Mouse (Mus musculus): ENCODE measurements around the gene Pou2f3. TPM values are rescaled to one million over a fixed set of nuclear protein-coding genes. Genes with fewer than 3 reads are reported as not detected.

The Pou2f3 gene
- polyA plus RNA-seq, 2 experiments, result not detected

DNA sequence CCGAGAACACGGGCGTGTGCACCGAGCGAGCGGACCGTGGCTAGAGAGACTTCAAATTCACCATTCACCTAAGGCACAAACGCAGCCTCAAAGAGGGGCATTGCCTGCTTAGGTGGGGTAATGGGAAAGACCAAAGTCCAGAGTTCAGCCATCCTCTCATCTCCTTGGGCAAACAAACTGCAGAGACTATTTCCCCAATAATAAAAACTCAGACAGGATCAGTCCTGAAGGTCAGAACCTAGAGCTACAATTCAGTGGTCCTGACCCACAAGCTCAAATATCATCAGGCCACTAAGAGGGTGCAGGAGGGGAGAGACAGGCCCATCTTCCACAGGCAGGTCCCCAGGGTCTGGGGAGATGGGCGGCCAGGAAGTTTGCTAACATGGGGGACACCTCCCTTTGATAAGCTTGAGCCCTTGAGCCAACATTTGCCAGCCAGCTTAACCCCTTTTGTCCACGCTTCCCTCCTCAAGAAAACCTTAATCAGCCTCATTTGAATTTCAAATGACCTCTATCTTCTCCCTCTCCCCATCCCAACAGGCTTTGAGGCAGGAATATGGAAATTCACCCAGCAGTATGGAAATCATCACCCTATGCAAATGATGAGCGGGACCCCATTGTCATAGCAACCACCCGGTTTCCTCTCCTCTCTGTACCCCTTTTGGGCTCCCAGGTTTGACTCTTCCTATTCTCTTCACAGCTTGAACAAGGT lies 21.7 kb downstream of the Pou2f3 start:
- no peaks in the 10 kb centered on the region; the same call in 1 of the 2 replicates for H3K27me3 ChIP-seq (ENCODE audit: control insufficient read depth, insufficient read depth, low read length)
- H3K36me3 ChIP-seq (replicated peaks; ENCODE audit: control insufficient read depth, insufficient read depth, low read depth), result no peaks in the 10 kb centered on the region
- no peak overlapping the region for H3K27ac ChIP-seq
- H3K4me1 ChIP-seq (replicated peaks; ENCODE audit: control insufficient read depth in 2 of 2, insufficient read depth in 2 of 2, low read length in 1 of 2), result no peaks in the 10 kb centered on the region
- DNase-seq (ENCODE audit: low read depth in 3 of 3, low spot score in 3 of 3), result no peak
- H3K4me3 ChIP-seq (ENCODE audit: insufficient read depth in 1 of 2, low read depth in 2 of 2, low read length in 2 of 2), result no peak overlapping the region
- no peak for TF ChIP-seq CTCF (IDR thresholded peaks at IDR 0.05; ENCODE audit: low read depth)
- TF ChIP-seq EP300 (IDR thresholded peaks at IDR 0.05; ENCODE audit: low read depth), result no peak
- no peak overlapping the region for H3K9ac ChIP-seq (replicated peaks)
- 62% methylated on average over 12 of the region's 12 CpGs for WGBS (ENCODE audit: insufficient replicate concordance)
- no peak overlapping the region for H3K4me2 ChIP-seq (ENCODE audit: low read depth)
- H3K9me3 ChIP-seq (ENCODE audit: control insufficient read depth, low read length), result no peaks in the 10 kb centered on the region
- no peak for ATAC-seq (ENCODE audit: insufficient read depth)

DNA sequence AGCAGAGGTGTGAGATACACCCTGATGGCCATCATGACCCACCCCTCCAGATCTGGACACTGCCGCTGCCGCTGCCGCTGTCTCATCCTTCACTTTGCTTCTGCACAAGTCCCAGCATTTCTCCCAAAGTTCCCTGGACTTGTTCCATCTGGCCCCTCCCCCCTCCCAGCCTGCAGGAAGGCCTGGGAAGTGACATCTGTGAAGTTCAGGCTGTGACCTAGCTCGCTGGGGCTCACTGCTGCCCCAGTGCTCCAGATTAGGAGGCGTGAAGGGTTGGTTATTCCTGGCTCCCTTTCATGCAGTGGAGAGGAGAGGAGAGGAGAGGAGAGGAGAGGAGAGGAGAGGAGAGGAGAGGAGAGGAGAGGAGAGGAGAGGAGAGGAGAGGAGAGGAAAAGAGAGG lies 30.6 kb downstream of the Pou2f3 start:
- no peaks in the 10 kb centered on the region for H3K36me3 ChIP-seq (replicated peaks; ENCODE audit: control insufficient read depth, insufficient read depth, low read depth)

DNA sequence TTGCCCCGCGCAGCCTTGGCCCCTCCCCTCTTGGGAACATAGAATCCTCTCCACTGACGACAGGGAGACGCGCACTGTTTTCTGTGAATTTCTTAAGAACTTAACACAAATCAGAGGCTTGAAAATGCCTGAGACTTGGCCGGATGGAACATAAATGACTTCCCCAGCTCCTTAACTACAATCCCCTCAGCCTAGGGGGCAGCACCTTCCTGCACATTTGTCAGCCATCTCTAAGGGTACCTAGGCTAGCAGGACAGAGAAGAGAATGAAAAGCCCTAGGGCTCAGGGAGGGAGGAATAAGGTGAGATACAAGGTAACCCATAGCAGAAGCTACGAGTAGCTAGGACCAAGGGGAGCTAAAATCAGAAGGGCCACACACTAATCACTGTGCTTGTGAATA lies 32.0 kb downstream of the Pou2f3 start:
- 49% methylated on average over 7 of the region's 7 CpGs for WGBS (ENCODE audit: insufficient replicate concordance)
- H3K27me3 ChIP-seq (ENCODE audit: control insufficient read depth, insufficient read depth, low read length), result no peaks in the 10 kb centered on the region
- H3K27ac ChIP-seq, result no peak overlapping the region
- no peak overlapping the region for H3K9ac ChIP-seq (replicated peaks)
- no peak for TF ChIP-seq CTCF (IDR thresholded peaks at IDR 0.05; ENCODE audit: low read depth)
- H3K4me2 ChIP-seq (ENCODE audit: low read depth), result no peak overlapping the region
- no peaks in the 10 kb centered on the region for H3K36me3 ChIP-seq (replicated peaks; ENCODE audit: control insufficient read depth, insufficient read depth, low read depth)
- H3K9me3 ChIP-seq (ENCODE audit: control insufficient read depth, low read length), result no peaks in the 10 kb centered on the region
- H3K4me1 ChIP-seq (replicated peaks; ENCODE audit: control insufficient read depth in 2 of 2, insufficient read depth in 2 of 2, low read length in 1 of 2), result no peaks in the 10 kb centered on the region
- H3K4me3 ChIP-seq (ENCODE audit: insufficient read depth in 1 of 2, low read depth in 2 of 2, low read length in 2 of 2), result no peak overlapping the region
- DNase-seq (ENCODE audit: low read depth in 3 of 3, low spot score in 3 of 3), result no peak
- ATAC-seq (ENCODE audit: insufficient read depth), result no peak

More for the DNA sequence above, 30.6 kb downstream of the Pou2f3 start:
- no peak for ATAC-seq (ENCODE audit: insufficient read depth)
- 51% methylated on average over 5 of the region's 5 CpGs for WGBS (ENCODE audit: insufficient replicate concordance)
- no peaks in the 10 kb centered on the region for H3K9me3 ChIP-seq (ENCODE audit: control insufficient read depth, low read length)
- no peaks in the 10 kb centered on the region for H3K27me3 ChIP-seq (ENCODE audit: control insufficient read depth, insufficient read depth, low read length)
- no peak overlapping the region for H3K4me3 ChIP-seq (ENCODE audit: insufficient read depth in 1 of 2, low read depth in 2 of 2, low read length in 2 of 2)
- no peak overlapping the region for H3K4me2 ChIP-seq (ENCODE audit: low read depth)
- no peak overlapping the region for H3K27ac ChIP-seq
- no peak for DNase-seq (ENCODE audit: low read depth in 3 of 3, low spot score in 3 of 3)
- H3K4me1 ChIP-seq (replicated peaks; ENCODE audit: control insufficient read depth in 2 of 2, insufficient read depth in 2 of 2, low read length in 1 of 2), result no peaks in the 10 kb centered on the region
- no peak overlapping the region for H3K9ac ChIP-seq (replicated peaks)
- TF ChIP-seq CTCF (IDR thresholded peaks at IDR 0.05; ENCODE audit: low read depth), result no peak
- no peak for TF ChIP-seq EP300 (IDR thresholded peaks at IDR 0.05; ENCODE audit: low read depth)

DNA sequence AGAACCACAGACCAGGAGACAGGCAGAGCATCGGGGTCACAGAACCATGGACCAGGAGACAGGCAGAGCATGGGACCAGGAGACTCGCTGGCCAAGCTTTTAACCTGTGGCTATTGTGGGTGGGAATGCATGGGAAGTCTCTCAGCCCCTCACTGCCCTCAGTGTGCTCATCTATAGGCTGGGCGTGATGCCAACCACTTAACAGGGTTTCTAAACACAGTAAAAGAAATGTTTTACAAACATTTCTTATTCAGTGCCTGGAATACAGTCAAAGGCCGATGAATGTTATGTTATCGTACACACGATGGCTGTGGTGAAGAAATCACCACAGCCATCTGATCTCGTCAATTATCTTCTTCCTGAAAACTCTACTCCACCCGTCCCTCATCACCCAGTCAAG lies 43.1 kb downstream of the Pou2f3 start:
- no peaks in the 10 kb centered on the region for H3K9me3 ChIP-seq (ENCODE audit: control insufficient read depth, low read length)
- no peak overlapping the region for H3K4me2 ChIP-seq (ENCODE audit: low read depth)
- DNase-seq (ENCODE audit: low read depth in 3 of 3, low spot score in 3 of 3) (no peak), ATAC-seq (ENCODE audit: insufficient read depth) (no peak)
- H3K4me3 ChIP-seq (ENCODE audit: insufficient read depth in 1 of 2, low read depth in 2 of 2, low read length in 2 of 2), result no peak overlapping the region
- whole genome bisulfite sequencing (ENCODE audit: insufficient replicate concordance), result 54% methylated on average over 8 of the region's 8 CpGs
- TF ChIP-seq CTCF (IDR thresholded peaks at IDR 0.05; ENCODE audit: low read depth) (no peak), EP300 (IDR thresholded peaks at IDR 0.05; ENCODE audit: low read depth) (no peak)
- H3K27me3 ChIP-seq (ENCODE audit: control insufficient read depth, insufficient read depth, low read length), result no peaks in the 10 kb centered on the region
- H3K9ac ChIP-seq (replicated peaks), result no peak overlapping the region
- no peaks in the 10 kb centered on the region for H3K4me1 ChIP-seq (replicated peaks; ENCODE audit: control insufficient read depth in 2 of 2, insufficient read depth in 2 of 2, low read length in 1 of 2)
- no peak overlapping the region for H3K27ac ChIP-seq
- H3K36me3 ChIP-seq (replicated peaks; ENCODE audit: control insufficient read depth, insufficient read depth, low read depth), result no peaks in the 10 kb centered on the region

DNA sequence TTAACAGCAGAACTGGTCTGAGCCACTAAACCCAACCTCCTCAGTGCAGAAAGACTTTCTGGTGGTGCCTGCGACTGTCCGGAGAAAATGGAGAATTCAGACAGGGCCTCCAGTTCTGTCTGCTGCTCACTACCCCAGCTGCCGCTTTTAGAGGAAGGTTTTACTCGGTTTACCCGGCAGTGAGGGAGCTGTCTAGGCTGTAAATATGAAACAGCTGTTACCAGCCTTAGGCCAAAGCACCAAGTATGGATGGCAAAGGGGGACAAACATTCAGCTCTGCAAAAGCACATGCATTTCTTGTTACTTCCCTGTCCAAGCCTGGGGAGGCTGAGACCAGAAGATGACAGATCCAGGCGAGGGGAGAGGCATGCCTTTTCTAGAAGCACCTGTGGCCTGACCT lies 43.8 kb downstream of the Pou2f3 start:
- no peak for DNase-seq (ENCODE audit: low read depth in 3 of 3, low spot score in 3 of 3)
- TF ChIP-seq CTCF (IDR thresholded peaks at IDR 0.05; ENCODE audit: low read depth) (no peak), EP300 (IDR thresholded peaks at IDR 0.05; ENCODE audit: low read depth) (no peak)
- H3K4me1 ChIP-seq (replicated peaks; ENCODE audit: control insufficient read depth in 2 of 2, insufficient read depth in 2 of 2, low read length in 1 of 2), result no peaks in the 10 kb centered on the region

More for the DNA sequence above, 43.8 kb downstream of the Pou2f3 start:
- Histone ChIP-seq H3K27ac (no peak overlapping the region), H3K9me3 (ENCODE audit: control insufficient read depth, low read length) (no peaks in the 10 kb centered on the region), H3K27me3 (ENCODE audit: control insufficient read depth, insufficient read depth, low read length) (no peaks in the 10 kb centered on the region), H3K9ac (replicated peaks) (no peak overlapping the region), H3K4me2 (ENCODE audit: low read depth) (no peak overlapping the region), H3K36me3 (replicated peaks; ENCODE audit: control insufficient read depth, insufficient read depth, low read depth) (no peaks in the 10 kb centered on the region), H3K4me3 (ENCODE audit: insufficient read depth in 1 of 2, low read depth in 2 of 2, low read length in 2 of 2) (no peak overlapping the region)
- ATAC-seq (ENCODE audit: insufficient read depth), result no peak
- WGBS (ENCODE audit: insufficient replicate concordance), result 54% methylated on average over 6 of the region's 6 CpGs

Data from liver, embryonic 14.5 days (tissue).